Mouse (Mus musculus): ENCODE data around the gene Mdga1. TPM values are rescaled to one million over a fixed set of nuclear protein-coding genes. Genes with fewer than 3 reads are reported as not detected.

Gene Mdga1
- polyA plus RNA-seq, 1 experiment, result 0.06 TPM

- Histone ChIP-seq H3K36me3 (ENCODE audit: control insufficient read depth) (no peaks in the 10 kb centered on the region), H3K4me3 (replicated peaks) (no peak overlapping the region), H3K27me3 (ENCODE audit: control insufficient read depth) (peaks cover 23% of the 10 kb centered on the region), H3K4me1 (ENCODE audit: control insufficient read depth) (peaks cover 3% of the 10 kb centered on the region; the same call in 1 of the 2 replicates), H3K9me3 (ENCODE audit: control insufficient read depth, low read length) (no peaks in the 10 kb centered on the region; the same call in 1 of the 2 replicates)
- TF ChIP-seq GATA1 (IDR thresholded peaks at IDR 0.05; ENCODE audit: low read length), result no peak
- no peak for TF ChIP-seq TAL1 (IDR thresholded peaks at IDR 0.05; ENCODE audit: low read length)
These were observed 170.3 kb downstream of the Mdga1 start for GRCm38 (mm10) chr17:29799398-29800095.

GRCm38 (mm10) chr17:29798151-29798550 is 171.7 kb downstream of the Mdga1 start:
- Histone ChIP-seq H3K4me1 (ENCODE audit: control insufficient read depth) (peaks cover 3% of the 10 kb centered on the region; the same call in 1 of the 2 replicates), H3K27me3 (ENCODE audit: control insufficient read depth) (peaks cover 32% of the 10 kb centered on the region), H3K4me3 (replicated peaks) (no peak overlapping the region), H3K36me3 (ENCODE audit: control insufficient read depth) (no peaks in the 10 kb centered on the region), H3K9me3 (ENCODE audit: control insufficient read depth, low read length) (no peaks in the 10 kb centered on the region)
- no peak for TF ChIP-seq GATA1 (IDR thresholded peaks at IDR 0.05; ENCODE audit: low read length)
- TF ChIP-seq TAL1 (IDR thresholded peaks at IDR 0.05; ENCODE audit: low read length), result no peak

- H3K4me1 ChIP-seq (ENCODE audit: control insufficient read depth), result peaks cover 3% of the 10 kb centered on the region; the same call in 1 of the 2 replicates
- no peaks in the 10 kb centered on the region for H3K9me3 ChIP-seq (ENCODE audit: control insufficient read depth, low read length)
- peaks cover 34% of the 10 kb centered on the region for H3K27me3 ChIP-seq (ENCODE audit: control insufficient read depth)
- no peaks in the 10 kb centered on the region for H3K36me3 ChIP-seq (ENCODE audit: control insufficient read depth)
- TF ChIP-seq TAL1 (IDR thresholded peaks at IDR 0.05; ENCODE audit: low read length), result no peak
- no peak for TF ChIP-seq GATA1 (IDR thresholded peaks at IDR 0.05; ENCODE audit: low read length)
- H3K4me3 ChIP-seq (replicated peaks), result no peak overlapping the region
These were observed 173.1 kb downstream of the Mdga1 start for GRCm38 (mm10) chr17:29796787-29797186.

GRCm38 (mm10) chr17:29796086-29796485 is 173.8 kb downstream of the Mdga1 start:
- Histone ChIP-seq H3K27me3 (ENCODE audit: control insufficient read depth) (peaks cover 34% of the 10 kb centered on the region), H3K4me1 (ENCODE audit: control insufficient read depth) (peaks cover 3% of the 10 kb centered on the region; the same call in 1 of the 2 replicates)
- TF ChIP-seq TAL1 (IDR thresholded peaks at IDR 0.05; ENCODE audit: low read length) (no peak), GATA1 (IDR thresholded peaks at IDR 0.05; ENCODE audit: low read length) (no peak)

GRCm38 (mm10) chr17:29795050-29795770 is 174.7 kb downstream of the Mdga1 start:
- no peak overlapping the region for H3K4me3 ChIP-seq (replicated peaks)
- H3K27me3 ChIP-seq (ENCODE audit: control insufficient read depth), result peaks cover 32% of the 10 kb centered on the region
- H3K36me3 ChIP-seq (ENCODE audit: control insufficient read depth), result no peaks in the 10 kb centered on the region
- H3K4me1 ChIP-seq (ENCODE audit: control insufficient read depth), result peaks cover 3% of the 10 kb centered on the region; the same call in 1 of the 2 replicates
- TF ChIP-seq TAL1 (IDR thresholded peaks at IDR 0.05; ENCODE audit: low read length) (no peak), GATA1 (IDR thresholded peaks at IDR 0.05; ENCODE audit: low read length) (no peak)
- H3K9me3 ChIP-seq (ENCODE audit: control insufficient read depth, low read length), result peaks cover 3% of the 10 kb centered on the region

More at GRCm38 (mm10) chr17:29796086-29796485, 173.8 kb downstream of the Mdga1 start:
- no peak overlapping the region for H3K4me3 ChIP-seq (replicated peaks)
- H3K36me3 ChIP-seq (ENCODE audit: control insufficient read depth), result no peaks in the 10 kb centered on the region
- H3K9me3 ChIP-seq (ENCODE audit: control insufficient read depth, low read length), result no peaks in the 10 kb centered on the region; the same call in 1 of the 2 replicates

DNA sequence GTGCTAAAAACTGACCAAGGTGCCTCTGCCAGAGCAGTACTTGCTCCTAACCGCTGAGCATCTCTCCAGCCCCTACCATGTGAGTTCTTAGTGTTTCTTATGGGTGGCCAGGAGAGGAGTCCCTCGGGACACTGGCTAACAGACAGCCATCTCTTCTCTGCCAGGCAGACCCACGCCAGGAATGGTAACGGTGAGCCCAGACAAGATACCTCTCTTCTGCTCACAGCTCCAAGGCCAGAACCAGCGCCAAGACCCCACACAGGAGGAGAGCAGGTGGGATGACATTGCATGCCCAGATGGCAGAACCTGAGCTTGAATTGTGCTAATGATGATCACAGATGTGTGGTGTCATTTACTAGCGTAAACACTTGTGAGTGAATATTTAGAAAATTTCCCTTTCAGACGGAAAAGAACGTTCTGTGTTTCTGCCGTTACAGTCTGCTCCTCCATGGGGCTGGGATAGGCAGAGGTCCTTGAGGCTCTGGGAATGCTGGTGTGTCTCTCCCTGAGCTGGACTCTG is 178.3 kb downstream of the Mdga1 start:
- Histone ChIP-seq H3K36me3 (ENCODE audit: control insufficient read depth) (no peaks in the 10 kb centered on the region), H3K4me1 (ENCODE audit: control insufficient read depth) (peaks cover 3% of the 10 kb centered on the region; the same call in 1 of the 2 replicates), H3K9me3 (ENCODE audit: control insufficient read depth, low read length) (peaks cover 9% of the 10 kb centered on the region), H3K27me3 (ENCODE audit: control insufficient read depth) (peaks cover 25% of the 10 kb centered on the region), H3K4me3 (replicated peaks) (no peak overlapping the region)
- no peak for TF ChIP-seq TAL1 (IDR thresholded peaks at IDR 0.05; ENCODE audit: low read length)
- TF ChIP-seq GATA1 (IDR thresholded peaks at IDR 0.05; ENCODE audit: low read length), result no peak

DNA sequence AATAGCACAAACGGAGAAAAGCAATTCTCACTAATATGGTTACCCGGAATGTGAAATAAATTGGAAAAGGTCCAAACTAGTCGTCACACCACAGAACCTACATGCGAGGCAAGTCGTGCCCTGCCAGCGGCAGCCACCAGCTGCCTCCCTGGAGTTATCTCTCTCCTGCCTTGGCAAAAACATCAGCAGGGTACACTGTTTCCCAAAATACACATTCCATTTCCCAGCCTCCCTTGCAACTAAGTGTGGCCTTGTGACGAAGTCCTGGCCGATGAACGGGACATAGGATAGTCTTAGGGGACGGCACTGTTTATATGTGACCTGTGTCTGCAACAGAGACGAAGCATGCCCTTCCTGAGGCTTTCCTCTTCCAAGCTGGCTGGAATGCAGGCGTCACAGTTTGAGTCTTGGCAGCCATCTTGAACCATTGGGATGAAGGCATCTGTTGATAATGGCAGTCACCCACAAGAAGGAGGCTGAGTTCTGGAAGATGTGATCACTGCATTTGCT is 179.6 kb downstream of the Mdga1 start:
- Histone ChIP-seq H3K36me3 (ENCODE audit: control insufficient read depth) (no peaks in the 10 kb centered on the region), H3K4me1 (ENCODE audit: control insufficient read depth) (no peaks in the 10 kb centered on the region), H3K27me3 (ENCODE audit: control insufficient read depth) (peaks cover 18% of the 10 kb centered on the region), H3K9me3 (ENCODE audit: control insufficient read depth, low read length) (peaks cover 9% of the 10 kb centered on the region), H3K4me3 (replicated peaks) (no peak overlapping the region)
- TF ChIP-seq TAL1 (IDR thresholded peaks at IDR 0.05; ENCODE audit: low read length), result no peak

- Histone ChIP-seq H3K4me1 (ENCODE audit: control insufficient read depth) (no peaks in the 10 kb centered on the region), H3K9me3 (ENCODE audit: control insufficient read depth, low read length) (peaks cover 9% of the 10 kb centered on the region), H3K27me3 (ENCODE audit: control insufficient read depth) (peaks cover 13% of the 10 kb centered on the region), H3K36me3 (ENCODE audit: control insufficient read depth) (no peaks in the 10 kb centered on the region), H3K4me3 (replicated peaks) (no peak overlapping the region)
- TF ChIP-seq TAL1 (IDR thresholded peaks at IDR 0.05; ENCODE audit: low read length) (no peak), GATA1 (IDR thresholded peaks at IDR 0.05; ENCODE audit: low read length) (no peak)
These were observed 180.2 kb downstream of the Mdga1 start for GRCm38 (mm10) chr17:29789715-29790114.

DNA sequence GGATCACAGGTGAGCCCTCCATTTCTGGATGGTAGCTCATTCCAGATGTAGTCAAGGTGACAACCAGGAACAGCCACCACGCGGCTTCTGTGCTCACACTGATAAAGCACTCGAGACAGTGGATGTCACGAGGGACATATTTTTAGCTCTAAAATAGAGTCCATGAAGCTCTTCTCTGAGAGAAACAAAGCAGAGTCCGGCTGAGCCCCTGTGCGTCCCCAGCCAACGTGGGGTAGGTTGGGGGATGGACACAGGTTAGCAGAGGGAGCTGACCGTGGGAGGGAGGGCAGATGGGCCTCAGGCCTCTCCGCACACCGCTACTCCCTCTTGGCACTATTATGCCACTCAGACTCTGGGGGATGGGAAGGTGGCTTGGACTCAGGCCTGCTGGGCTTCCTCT is 181.3 kb downstream of the Mdga1 start:
- Histone ChIP-seq H3K9me3 (ENCODE audit: control insufficient read depth, low read length) (peaks cover 9% of the 10 kb centered on the region), H3K4me1 (ENCODE audit: control insufficient read depth) (no peaks in the 10 kb centered on the region), H3K4me3 (replicated peaks) (no peak overlapping the region), H3K36me3 (ENCODE audit: control insufficient read depth) (no peaks in the 10 kb centered on the region), H3K27me3 (ENCODE audit: control insufficient read depth) (peaks cover 4% of the 10 kb centered on the region; the same call in 1 of the 2 replicates)
- no peak for TF ChIP-seq TAL1 (IDR thresholded peaks at IDR 0.05; ENCODE audit: low read length)
- no peak for TF ChIP-seq GATA1 (IDR thresholded peaks at IDR 0.05; ENCODE audit: low read length)

Measured in erythroblast, embryonic 14.5 days (primary cell).